Mouse (Mus musculus) layer of hippocampus, adult 18-20 months (tissue): ENCODE data around the gene Nxnl2. TPM values are rescaled to one million over a fixed set of nuclear protein-coding genes. Genes with fewer than 3 reads are reported as not detected.
"Not testable (repeated sequence)": the region's sequence is repeated elsewhere in the genome, so short reads cannot be mapped to it uniquely, and the experiment has no call there.

Experiments used
- DNase-seq, 2 experiments: peaks; one replicate each; pipeline ENCODE4 v3.0.0; 2022; ENCODE audit warnings: low spot score in 2 of 2
- total RNA-seq, 2 experiments: library from RNA; stranded (reverse); gene quantifications; 2 replicates each; pipeline ENCODE4 v1.2.3; 2021

Nxnl2 gene
- total RNA-seq, 2 experiments from 2014 or later, result 0.30 to 0.42 TPM

DNA sequence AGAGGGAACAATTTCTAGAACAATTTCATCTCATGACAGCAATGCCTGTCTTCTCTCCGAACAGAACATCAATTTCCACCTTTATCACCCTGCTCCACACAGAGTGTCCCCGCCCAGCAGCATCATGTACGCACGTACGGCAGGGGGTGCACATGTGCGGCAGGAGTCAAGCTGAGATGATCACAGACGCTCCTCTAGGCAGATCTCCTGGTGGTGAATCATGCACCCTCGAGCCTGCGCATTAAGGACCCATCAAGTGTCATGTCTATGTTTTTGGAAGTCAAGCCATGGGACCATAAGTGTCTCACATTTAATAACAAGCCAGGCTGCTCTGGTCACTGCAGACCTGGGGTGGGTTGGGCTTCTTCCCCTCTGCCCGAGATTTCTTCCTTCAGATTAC, 8.1 kb downstream of the Nxnl2 start:
- DNase-seq, result no peak

DNA sequence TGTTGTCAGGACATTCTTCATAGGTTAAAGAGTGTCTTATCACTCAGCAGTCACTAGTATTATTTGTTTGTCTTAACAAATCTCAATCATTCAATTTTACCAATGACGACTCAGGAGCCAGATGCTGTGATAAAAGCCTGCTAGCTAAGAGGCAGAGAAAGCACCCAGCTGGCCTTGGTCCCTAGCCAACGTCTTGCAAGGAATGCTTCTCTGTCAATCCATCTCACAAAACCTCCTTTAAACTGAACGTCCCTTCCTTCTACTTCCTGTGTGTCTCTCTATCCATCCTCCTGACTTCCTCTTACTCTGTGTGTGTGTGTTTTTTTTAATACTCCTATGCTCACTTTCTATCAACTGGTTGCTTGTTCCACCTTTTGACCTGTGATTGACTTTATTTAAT, 8.5 kb downstream of the Nxnl2 start:
- DNase-seq, result no peak

DNA sequence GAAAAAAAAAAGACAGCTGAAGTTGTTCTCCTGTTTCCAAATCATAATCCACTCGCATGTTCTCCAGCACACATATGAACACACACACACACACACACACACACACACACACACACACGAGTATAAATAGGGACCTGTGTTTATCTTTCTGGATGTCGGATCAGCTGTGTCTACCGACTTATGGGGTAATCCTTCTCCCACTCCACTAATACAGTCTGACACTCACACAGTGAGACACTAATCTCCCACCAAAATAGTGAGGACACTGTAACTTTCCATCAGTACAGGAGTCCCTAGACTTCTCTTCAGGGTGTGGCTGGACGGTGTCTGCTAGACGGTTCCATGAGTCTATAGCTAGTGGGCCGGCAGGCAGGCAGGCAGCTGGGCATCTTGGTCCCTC, 11.4 kb downstream of the Nxnl2 start:
- DNase-seq, result no peak

DNA sequence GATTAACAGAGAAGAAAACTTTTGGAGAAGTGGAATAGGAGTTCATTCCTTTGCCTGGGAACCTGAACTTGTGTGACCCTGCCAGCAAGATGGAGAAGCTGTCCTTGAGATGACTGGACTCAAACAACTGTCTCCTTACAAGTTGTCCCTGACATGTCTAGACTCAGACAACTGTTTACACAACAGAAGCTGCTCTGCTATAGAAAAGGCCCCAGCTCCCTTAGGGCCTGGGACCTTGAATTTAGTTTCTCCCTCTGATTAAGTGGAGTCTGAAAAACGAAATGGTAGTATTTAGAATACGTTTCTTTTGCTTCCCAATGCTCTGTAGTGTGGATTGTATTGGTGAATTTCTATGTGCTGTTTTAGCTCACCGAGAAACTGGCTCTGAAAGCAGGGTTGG, 14.1 kb downstream of the Nxnl2 start:
- DNase-seq, result no peak

DNA sequence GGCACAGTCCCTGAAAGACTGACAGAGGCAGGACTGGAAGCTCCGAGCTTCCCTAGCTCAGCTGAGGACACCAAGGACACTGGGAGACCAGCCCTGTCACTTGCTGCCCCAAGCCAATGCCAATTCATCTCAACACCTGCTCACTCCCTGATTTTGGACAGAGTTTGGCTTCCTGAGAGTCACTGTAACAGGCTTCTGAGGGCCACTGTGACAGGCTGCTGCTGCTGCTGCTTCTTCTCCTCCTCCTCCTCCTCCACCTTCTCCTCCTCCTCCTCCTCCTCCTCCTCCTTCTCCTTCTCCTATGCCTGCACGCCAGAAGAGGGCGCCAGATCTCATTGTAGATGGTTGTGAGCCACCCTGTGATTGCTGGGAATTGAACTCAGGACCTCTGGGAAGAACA, 19.5 kb downstream of the Nxnl2 start:
- DNase-seq, result no peak

DNA sequence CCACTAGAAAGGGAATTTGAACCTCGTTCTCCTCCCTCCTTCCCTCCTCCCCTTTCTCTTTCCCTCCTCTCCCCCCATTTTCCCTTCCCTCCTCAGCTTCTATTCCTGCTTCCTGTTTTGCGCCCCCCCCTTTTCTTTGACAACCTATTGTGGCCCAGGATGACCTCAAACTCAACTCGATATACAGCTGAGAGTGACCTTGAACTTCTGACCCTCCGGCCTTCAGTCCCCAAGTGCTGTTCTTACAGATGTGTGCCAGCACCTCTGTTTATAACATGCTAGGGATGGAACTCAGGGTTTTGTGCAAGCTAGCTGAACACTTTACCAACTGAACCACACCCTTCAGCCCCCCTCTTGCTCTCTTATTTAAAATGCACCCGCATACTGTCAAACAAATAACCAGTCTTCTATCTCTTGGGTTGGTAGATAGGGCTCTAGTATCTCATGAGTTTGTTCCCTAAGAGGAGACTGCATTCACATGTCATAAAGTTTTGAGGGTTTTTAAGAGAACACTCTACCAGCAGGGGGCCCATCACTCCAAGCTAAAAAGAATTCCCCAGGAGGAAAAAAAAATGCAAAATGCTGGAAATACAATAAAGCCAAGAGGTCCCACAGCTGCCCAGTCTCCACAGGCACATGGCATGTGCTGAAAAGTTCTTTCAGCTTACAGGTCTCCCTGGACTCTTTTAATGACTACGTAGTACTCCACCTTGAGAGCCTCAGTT, 20.8 kb downstream of the Nxnl2 start:
- DNase-seq, result peak in 1 of 2 experiments; percentile 60

DNA sequence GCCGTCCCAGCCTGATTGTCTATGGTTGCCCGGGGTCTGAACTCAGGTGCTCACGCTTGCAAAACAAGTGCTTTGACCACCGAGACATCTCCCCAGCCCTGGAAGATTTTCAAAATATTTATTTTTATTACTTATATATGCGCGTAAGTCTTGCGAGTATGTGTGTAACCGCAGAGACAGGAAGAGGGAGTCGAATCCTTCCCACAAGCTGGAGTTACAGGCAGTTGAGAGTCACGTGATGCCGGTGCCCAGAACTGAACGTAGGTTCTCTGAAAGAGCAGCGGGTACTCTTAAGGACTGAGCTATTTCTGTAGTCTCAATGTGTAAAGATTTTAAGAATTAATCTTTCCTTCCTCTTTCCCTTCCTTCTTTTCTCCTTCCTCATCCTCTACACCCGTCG, 23.1 kb downstream of the Nxnl2 start:
- DNase-seq, result no peak

DNA sequence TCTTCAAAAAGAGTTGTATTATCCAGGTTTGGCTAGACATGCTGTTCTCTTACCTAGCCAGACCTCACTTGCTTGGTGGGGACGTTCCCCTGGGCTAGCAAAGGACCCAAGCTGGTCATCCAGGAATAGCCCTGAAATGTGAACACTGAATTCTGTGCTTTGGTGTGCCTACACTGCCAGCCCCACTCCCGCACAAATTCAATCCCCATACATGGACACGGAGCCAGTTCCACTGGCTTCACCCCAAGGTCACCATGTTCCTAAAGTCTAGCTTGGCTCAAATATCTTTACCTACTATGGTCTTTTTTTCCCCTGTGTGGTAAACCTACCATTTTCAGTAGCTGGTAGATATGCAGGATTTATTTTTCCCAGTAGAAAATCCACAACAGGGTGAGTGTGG, 26.9 kb downstream of the Nxnl2 start:
- no peak for DNase-seq

DNA sequence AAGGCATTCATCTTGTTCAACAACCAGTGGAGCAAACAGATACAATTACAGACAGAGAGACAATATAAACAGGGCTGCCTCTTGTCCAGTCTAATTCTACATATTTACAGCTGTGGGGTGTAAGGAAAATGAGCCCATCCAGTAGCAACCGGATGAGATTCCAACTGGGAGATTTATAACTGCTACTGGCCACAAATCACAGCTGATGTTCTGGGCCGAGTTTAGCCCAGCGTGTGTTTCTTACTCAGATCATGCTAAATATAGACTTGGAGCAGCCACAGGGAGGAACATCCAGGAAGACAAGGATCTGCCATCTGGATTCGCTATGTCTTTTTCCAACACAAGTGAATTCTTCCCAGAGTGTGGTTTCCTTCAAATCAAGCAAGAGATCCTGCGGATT, 27.4 kb downstream of the Nxnl2 start:
- DNase-seq, result peak in 1 of 2 experiments; percentile 36

DNA sequence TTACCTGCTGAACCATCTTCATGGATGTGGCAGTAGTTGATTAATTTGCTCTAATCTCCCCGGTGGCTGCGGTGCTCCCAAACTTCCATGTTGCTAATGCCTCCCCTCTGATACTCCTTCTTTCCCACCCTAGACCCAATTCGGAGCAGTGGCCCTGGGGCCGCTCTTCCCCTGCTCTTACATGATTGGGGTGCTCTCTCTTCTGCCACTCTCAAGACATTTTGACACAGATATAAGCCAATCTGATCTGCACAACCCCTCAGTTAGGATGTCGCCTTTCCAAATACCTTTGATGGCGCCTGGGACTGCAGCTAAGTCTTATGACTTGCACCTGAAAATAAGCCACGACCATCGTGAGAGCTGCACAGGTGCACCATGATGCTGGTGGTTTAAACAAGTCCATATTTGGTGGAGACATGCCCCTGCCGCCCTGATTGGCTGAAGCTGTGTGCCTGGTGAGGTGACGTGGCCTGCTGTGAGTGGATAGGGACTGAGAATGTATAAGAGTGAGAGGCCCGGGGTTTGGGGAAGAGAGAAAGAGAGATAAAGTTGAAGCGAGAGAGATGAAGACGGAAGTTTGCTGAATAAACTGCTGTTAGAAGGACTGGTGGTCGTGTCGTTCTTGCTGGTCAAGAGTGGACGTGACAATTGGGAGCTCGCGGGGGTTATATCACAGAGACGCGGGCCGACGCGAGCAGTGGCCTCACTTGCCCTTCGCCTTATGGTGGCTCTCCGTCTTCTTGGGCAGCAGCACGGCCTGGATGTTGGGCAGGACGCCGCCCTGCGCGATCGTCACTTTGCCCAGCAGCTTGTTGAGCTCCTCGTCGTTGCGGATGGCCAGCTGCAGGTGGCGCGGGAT, 31.4 kb downstream of the Nxnl2 start:
- DNase-seq, result not testable (repeated sequence)

DNA sequence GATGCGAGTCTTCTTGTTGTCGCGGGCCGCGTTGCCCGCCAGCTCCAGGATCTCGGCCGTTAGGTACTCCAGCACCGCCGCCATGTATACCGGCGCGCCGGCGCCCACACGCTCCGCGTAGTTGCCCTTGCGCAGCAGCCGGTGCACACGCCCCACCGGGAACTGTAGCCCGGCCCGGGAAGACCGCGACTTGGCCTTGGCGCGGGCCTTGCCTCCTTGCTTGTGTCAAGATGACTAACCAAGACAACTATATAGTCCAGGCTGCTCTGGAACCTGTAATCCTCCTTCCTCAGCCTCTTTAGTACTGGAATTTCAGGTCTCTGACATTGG, 32.0 kb downstream of the Nxnl2 start:
- DNase-seq, result peak; percentile 30 to 50

DNA sequence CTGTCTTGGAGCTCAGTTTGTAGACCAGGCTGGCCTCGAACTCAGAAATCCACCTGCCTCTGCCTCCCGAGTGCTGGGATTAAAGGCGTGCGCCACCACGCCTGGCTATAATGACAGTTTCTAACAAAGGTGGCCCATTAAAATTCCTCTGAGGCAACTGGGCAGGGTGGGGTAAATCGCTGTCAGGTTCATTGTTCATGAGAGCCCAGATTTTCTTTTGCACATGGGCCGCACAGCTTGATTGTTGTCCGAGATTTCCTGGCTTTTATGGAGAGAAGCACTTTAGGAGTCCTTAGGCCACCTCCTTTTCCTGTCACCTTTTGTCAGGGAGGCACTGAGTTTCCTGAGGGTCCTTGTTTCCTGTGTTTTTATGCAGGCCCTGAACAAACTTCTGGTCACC, 32.6 kb downstream of the Nxnl2 start:
- no peak for DNase-seq

DNA sequence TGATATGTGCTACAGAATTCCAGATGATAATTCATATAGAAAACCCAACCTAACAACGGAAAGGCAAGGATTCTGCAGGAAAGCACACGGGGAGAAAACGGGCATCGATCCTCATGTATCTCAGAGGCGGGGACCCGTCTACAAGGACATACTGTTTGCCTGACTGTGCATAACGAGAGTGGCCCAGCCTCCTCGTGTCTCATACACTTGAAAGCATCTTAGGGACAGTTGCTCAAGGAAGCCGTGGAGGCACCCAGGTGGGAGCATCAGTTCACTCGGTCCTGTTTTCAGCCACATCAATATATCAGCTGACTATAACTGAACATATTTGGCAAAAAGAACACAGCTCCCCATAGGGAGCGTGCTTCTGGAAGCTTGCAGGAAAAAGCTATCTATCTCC, 33.3 kb downstream of the Nxnl2 start:
- DNase-seq, result not testable (repeated sequence)

DNA sequence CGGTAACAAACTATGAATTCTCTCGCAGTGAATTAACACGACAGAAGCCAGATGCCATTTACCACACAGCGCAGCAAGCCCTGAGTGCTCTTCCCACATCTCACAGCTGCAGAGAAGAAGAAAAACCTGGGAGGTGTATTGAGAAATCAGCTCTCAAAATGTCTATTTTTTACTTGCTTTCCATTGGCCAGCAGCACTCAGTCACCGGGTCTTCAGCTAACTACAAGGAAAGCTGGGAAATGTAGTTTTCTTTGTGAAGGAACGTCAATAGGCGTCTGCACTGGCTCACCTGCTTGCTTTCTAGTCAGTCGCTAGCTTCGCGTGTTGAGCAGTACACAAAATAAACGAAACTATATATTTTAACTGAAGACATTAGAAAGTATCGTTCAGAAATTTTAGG, 37.1 kb downstream of the Nxnl2 start:
- DNase-seq, result peak in 1 of 2 experiments; percentile 53

DNA sequence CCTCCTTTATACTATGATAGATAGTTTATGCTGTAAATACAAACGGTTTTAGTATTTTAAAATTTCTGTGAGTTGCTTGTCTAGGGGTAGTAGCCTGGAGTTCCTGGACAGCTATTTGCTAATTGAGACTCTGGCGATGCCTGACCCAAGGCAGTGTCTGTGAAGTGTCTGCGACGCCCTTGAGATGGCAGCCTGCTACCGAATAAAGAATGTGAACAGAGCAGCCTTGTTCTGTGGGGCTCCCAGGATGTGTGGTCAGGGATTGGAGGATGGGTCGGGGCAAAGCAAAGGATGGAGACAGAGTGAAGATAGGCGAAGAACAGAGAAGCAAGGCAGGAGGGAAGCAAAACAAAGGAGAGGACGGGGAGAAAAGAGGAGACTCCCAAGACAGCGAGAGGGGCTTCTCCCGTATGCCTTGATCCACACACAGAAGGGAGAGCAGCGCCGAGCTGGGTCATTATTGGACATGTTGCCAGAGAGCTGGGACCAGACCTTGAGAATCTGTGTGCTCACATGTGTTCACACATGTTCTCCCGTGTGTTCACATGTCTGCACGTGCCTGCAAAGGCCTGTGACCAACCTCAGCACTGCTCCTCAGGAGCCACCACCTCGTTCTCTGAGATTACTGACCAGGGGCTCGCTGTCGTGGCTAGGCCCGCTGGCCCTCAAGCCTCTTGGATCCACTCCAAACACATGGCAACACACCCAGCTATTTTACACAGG, 37.7 kb downstream of the Nxnl2 start:
- DNase-seq, result peak; percentile 35 to 45

DNA sequence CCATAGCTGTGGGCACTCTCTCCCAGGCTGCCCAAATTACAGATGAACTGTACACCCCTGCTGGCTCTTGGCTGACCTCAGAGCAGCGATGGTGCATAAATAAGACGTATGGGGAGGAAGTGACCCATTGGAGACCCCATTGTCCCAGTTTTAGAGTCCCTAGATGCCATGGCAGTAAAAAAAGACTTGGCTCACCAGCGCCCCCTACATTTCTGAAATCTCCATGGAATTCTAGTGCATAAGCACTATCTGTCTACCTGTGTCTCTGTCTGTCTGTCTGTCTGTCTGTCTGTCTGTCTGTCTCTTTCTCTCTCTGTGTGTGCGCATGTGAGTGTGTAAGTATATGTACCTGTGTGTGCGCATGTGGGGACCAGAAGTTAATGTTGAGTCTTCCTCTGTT, 39.8 kb downstream of the Nxnl2 start:
- no peak for DNase-seq

DNA sequence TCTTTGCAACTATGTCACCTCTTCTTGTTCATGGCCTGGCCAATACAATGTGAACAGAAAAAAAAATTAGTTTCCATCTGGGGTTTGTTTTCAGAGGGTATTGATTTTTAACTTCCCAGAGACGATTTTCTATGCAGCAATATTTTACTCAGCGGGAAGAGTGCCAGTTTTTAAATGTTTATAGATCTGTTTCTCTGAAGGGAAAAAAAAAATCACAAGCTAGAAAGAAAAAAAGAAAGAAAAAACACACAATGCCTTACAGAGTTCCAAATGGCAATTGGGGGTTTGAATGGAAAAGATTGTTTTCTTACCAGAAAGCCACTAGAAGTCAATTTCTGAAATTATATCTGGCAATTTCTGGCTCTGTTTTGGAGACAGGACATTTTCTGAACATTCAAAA, 43.9 kb downstream of the Nxnl2 start:
- DNase-seq, result no peak

DNA sequence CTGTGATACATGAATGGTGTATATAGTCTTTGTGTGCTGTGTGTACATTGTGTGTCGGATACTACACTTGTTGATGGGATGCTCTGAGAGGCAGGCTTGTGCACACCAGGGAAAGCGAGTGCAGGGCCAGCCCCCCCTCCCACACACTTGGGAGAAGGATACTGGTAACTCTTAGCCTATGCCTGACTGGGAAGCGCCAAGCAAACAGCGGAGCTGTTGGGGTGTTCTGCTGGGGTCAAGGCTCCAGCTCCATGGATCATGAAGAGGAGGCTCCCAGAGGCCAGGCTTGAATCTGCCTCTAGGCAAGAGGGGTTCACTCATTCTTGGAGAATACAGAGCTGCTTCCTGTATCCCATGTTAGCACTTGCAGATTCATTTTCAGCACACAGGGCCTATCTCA, 50.1 kb downstream of the Nxnl2 start:
- DNase-seq, result no peak

DNA sequence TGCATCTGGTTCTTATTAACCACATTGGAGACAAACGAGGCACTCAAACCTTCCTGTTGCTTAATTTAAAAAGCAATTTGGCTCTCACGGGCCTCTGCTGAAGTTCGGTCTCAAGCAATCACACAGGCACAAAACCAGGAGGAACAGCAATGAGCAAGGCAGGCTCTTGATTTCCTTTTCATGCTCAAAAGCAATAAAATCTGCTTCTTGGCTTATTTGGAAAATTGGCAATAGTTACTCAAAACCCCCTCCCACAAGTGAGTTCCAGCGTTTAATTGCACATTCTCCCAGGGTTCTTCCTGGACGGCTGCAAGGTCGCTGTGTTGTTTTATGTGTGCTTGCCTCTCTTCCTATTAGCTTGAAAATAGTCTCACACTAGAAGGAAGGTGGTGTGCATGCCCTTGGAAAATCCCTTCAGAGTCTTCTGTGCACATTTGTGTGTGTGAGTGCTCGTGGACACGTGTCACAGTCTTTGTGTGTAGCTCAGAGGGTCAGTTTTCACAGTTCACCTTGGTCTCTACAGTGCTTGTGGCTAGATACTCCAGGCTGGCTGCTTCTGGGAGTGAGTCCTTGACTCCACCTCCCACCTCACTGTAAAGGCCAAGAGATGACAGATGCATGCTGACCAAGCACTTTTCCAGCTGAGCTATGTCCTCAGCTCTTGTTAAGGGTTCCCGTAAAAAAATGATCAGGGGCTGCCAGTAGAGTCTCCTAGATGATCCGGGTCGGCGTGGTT, 50.8 kb downstream of the Nxnl2 start:
- no peak for DNase-seq
